Mouse (Mus musculus) bone marrow, adult 2 months (tissue): Measurements from ENCODE around the gene Plxnc1.

Experiments
- CTCF ChIP-seq: fragments of 200-500 bp; IDR thresholded peaks from 2 replicates; pipeline ENCODE4 v1.5.1; 2011; ENCODE audit warnings: low read length, control low read depth; ENCODE audit not compliant: control insufficient read depth, insufficient read depth
- POLR2A ChIP-seq: fragments of 200-500 bp; IDR thresholded peaks from 2 replicates; pipeline ENCODE4 v1.6.1; 2011; ENCODE audit warnings: low read depth, mild to moderate bottlenecking, control low read depth, low read length, borderline replicate concordance; ENCODE audit not compliant: control insufficient read depth

GRCm38 (mm10) chr10:94934151-94934614 lies 10.5 kb downstream of the Plxnc1 start:
- TF ChIP-seq CTCF, result no peak
- no peak for TF ChIP-seq POLR2A
